ENCODE assay signal across 1 mouse cellular context in the genomic region with DNA sequence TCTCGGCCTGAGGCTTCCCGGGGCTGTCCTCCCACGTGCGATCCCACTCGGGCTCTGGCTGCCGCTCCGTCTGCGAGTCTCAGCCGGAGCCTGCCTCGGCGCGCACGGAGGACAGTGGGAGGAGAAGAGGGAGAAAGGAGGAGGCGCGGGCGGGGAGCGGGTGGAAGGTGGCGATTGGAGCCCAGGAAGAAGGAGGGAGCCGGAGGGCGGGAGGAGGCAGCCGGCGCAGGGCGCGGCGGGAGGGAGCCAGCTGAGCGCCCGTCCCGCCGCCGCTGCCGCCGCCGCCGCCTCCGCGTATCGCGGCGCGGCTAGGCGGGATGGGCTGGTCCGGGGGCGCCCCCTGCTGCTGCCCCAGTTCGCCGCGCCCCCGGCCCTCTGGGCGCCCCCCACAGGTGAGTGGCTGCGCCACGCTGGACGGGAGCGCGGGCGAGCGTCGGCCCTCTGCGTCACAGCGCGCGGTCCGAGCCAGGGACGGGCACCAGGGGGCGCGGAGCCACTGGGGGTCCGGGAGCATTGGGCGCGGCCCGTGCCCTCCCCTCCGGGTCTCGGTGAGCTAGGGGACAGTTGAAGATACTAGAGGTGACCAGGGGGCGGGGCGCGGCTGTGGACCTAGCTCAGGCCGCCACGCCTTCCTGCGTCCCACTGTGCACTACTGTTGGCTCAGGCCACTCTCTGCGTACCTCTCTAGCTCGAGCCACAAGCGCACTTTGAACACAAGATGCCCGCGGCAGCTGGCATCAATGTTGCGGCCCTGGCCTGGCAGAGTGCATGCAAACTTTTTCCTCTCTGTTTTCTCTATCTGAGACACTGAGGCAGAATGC.
TF ChIP-seq lines count a peak whose summit lies in the region.

A gene (plus strand): TSS at position 253 of the 821 bp plus-strand sequence.

TF ChIP-seq in CH12.LX, 34 proteins besides CTCF, POLR2A, EP300 and RAD21 (continued from another document):
- no peak for TF ChIP-seq KAT2A (IDR thresholded peaks at IDR 0.05; ENCODE audit: insufficient replicate concordance, low read length)
- TF ChIP-seq RCOR1 (conservative IDR thresholded peaks at IDR 0.05; ENCODE audit: low read depth, low read length) = no peak
- TF ChIP-seq ZMIZ1 (IDR thresholded peaks at IDR 0.05; ENCODE audit: low read depth, low read length) = no peak
- peak; percentile 43; the same call in 1 of the 2 replicates for TF ChIP-seq MXI1 (IDR thresholded peaks at IDR 0.05; ENCODE audit: low read depth, low read length)
- TF ChIP-seq JUN (IDR thresholded peaks at IDR 0.05; ENCODE audit: insufficient read depth, low read depth, low read length) = no peak
- TF ChIP-seq JUND (conservative IDR thresholded peaks at IDR 0.05; ENCODE audit: low read depth, low read length) = no peak
- TF ChIP-seq NELFE (IDR thresholded peaks at IDR 0.05; ENCODE audit: low read depth, low read length) = peak; percentile 59; the same call in 1 of the 2 replicates
- no peak for TF ChIP-seq E2F4 (IDR thresholded peaks at IDR 0.05; ENCODE audit: insufficient replicate concordance, low read depth, low read length)
- TF ChIP-seq CHD1 (IDR thresholded peaks at IDR 0.05; ENCODE audit: low read depth, low read length) = no peak
- no peak for TF ChIP-seq MAFK (IDR thresholded peaks at IDR 0.05; ENCODE audit: insufficient replicate concordance, low read length)
- no peak for TF ChIP-seq TBP (conservative IDR thresholded peaks at IDR 0.05; ENCODE audit: low read depth, low read length)
- TF ChIP-seq MAZ (IDR thresholded peaks at IDR 0.05; ENCODE audit: low read depth, low read length) = no peak
- no peak for TF ChIP-seq ZKSCAN1 (IDR thresholded peaks at IDR 0.05; ENCODE audit: borderline replicate concordance, low read depth, low read length)
- no peak for TF ChIP-seq MYC (IDR thresholded peaks at IDR 0.05; ENCODE audit: low read depth, low read length)
- no peak for TF ChIP-seq ZC3H11A (IDR thresholded peaks at IDR 0.05; ENCODE audit: low read depth, low read length)
- TF ChIP-seq TCF12 (IDR thresholded peaks at IDR 0.05; ENCODE audit: low read depth, low read length) = no peak
- 0 out of 2 replicates have a peak, but pooled peaks have one; percentile 6 for TF ChIP-seq SIN3A (IDR thresholded peaks at IDR 0.05; ENCODE audit: low read length)
- TF ChIP-seq GABPA (IDR thresholded peaks at IDR 0.05; ENCODE audit: insufficient replicate concordance, low read depth, low read length) = no peak
- no peak for TF ChIP-seq MAX (IDR thresholded peaks at IDR 0.05; ENCODE audit: low read length)
- TF ChIP-seq ELF1 (IDR thresholded peaks at IDR 0.05; ENCODE audit: low read depth, low read length) = peak; percentile 22; the same call in 1 of the 2 replicates
- no peak for TF ChIP-seq ETS1 (conservative IDR thresholded peaks at IDR 0.05; ENCODE audit: low read depth, low read length)
- no peak for TF ChIP-seq HCFC1 (IDR thresholded peaks at IDR 0.05; ENCODE audit: low read depth, low read length)
TF ChIP-seq in CH12.LX: peak in this region for 8.
